Mouse (Mus musculus) neural tube, embryonic 13.5 days (tissue): ENCODE measurements around the gene Sebox. TPM values are rescaled to one million over a fixed set of nuclear protein-coding genes. Genes with fewer than 3 reads are reported as not detected.
A peak's percentile ranks its signal among the peaks of the same experiment; 100 is the strongest.

Source experiments
- ATAC-seq: fragments of 200-750 bp; cut with Nextera tagmentation; 2 replicates; pipeline ENCODE4 v1.8.0; 2017; ENCODE audit warnings: low read depth, mild to moderate bottlenecking, moderate TSS enrichment, moderate library complexity
- H3K27ac ChIP-seq: fragments of 300-500 bp; sonication (generic); replicated peaks from 2 replicates; pipeline ENCODE4 v1.5.1; 2015; ENCODE audit warnings: moderate library complexity, mild to moderate bottlenecking, inconsistent platforms
- H3K27me3 ChIP-seq: fragments of 300-500 bp; sonication (generic); 2 replicates; pipeline ENCODE4 v1.6.1; 2015; ENCODE audit warnings: mild to moderate bottlenecking, inconsistent platforms
- H3K36me3 ChIP-seq: fragments of 300-500 bp; sonication (generic); 2 replicates; pipeline ENCODE4 v1.6.1; 2015; ENCODE audit warnings: mild to moderate bottlenecking, inconsistent platforms
- H3K4me1 ChIP-seq: fragments of 300-500 bp; sonication (generic); replicated peaks from 2 replicates; pipeline ENCODE4 v1.6.1; 2015; ENCODE audit warnings: inconsistent platforms
- H3K4me2 ChIP-seq: fragments of 300-500 bp; sonication (generic); 2 replicates; pipeline ENCODE4 v1.6.1; 2015; ENCODE audit warnings: inconsistent platforms, mild to moderate bottlenecking, moderate library complexity
- H3K4me3 ChIP-seq: fragments of 300-500 bp; sonication (generic); 2 replicates; pipeline ENCODE4 v1.5.1; 2015; ENCODE audit warnings: mild to moderate bottlenecking, inconsistent platforms
- H3K9ac ChIP-seq: fragments of 300-500 bp; sonication (generic); 2 replicates; pipeline ENCODE4 v1.6.1; 2015; ENCODE audit warnings: moderate library complexity, mild to moderate bottlenecking, inconsistent platforms
- H3K9me3 ChIP-seq: fragments of 300-500 bp; sonication (generic); 2 replicates; pipeline ENCODE4 v1.6.1; 2016; ENCODE audit warnings: inconsistent platforms
- WGBS: fragments of 180-500 bp; shearing (Covaris S2); methylation state at CpG from one replicate; pipeline ENCODE4 v1.1.7; 2015; 5-methylcytosine and 5-hydroxymethylcytosine counted together
- polyA plus RNA-seq: library from polyadenylated mRNA; unstranded; fragments of >200 nt; fragmentation: Nextera tagmentation; extraction: Ambion mirVana; gene quantifications from 2 replicates; pipeline ENCODE4 v1.2.1, GENCODE M21; 2015

Gene Sebox
- polyA plus RNA-seq, result 0.15 TPM in 1 of 2 replicates, not detected in the other

DNA sequence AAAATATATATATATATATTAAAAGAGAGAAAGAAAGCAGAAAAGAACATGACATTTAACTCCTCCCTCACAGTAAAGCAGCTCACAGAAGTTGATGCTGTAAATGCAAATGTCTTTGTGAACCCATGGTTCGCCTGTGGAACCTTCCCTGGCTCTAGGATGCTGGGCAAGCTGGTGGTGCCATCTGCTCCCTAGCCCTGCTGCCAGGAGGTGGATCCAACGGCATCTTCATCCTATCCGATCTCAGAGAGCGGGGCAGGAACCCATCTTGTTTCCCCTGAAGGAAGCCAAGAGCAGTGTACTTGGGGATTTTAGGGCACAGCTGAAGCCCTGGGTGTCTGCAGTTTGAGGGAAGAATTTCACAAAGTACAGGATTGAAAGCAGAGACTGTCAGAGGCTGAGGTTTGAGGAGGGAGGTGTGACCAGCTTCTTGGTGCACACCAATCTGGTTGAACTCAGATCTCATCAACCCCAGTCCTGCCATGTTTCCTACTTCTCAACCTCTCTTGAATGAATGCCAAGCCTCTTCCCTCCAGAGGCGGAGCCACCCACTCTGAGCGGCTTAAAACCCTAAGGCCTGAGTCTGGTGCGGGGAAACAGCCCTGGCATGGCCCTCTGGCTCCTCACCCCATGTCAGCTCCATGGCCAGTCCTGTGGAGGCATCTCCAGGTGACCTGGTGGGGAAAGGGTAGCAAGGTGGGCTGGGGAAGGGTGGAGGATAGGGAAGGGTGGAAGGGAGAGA is at the start of gene Sebox:
Gene Sebox, plus strand, starts transcription at position 539 of the 742 bp plus-strand sequence.
- Histone ChIP-seq H3K4me3 (no peak within 1 kb of the TSS), H3K27me3 (peaks cover 17% of the 10 kb centered on the region), H3K9me3 (no peaks in the 10 kb centered on the region), H3K36me3 (peaks cover 31% of the 10 kb centered on the region), H3K9ac (0 out of 2 replicates have a peak within 1 kb of the TSS, but pooled peaks have one; percentile 8), H3K27ac (no peak within 1 kb of the TSS), H3K4me1 (peaks cover 4% of the 10 kb centered on the region), H3K4me2 (no peak within 1 kb of the TSS)
- ATAC-seq, result no peak
- 79% methylated on average over 7 of the region's 7 CpGs for WGBS

DNA sequence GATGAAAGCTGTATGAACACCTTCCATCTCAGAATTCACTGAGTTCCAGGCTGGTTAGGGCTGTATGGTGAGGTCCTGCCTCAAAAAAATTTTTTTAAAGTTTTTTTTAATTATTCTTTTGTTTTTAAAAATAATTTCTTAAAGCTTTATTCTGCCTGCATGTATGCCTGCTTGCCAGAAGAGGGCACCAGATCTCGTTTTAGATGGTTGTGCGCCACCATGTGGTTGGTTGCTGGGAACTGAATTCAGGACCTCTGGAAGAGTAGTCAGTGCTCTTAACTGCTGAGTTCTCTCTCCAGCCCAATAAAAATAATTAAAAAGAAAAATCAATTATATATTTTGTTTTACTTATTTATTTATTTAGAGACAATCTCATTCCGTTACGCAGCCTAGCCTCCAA is 49.6 kb upstream of the Sebox start:
- Histone ChIP-seq H3K9ac (no peak overlapping the region), H3K4me3 (no peak overlapping the region), H3K4me1 (no peaks in the 10 kb centered on the region), H3K27me3 (no peaks in the 10 kb centered on the region; the same call in 1 of the 2 replicates), H3K4me2 (no peak overlapping the region), H3K9me3 (no peaks in the 10 kb centered on the region), H3K27ac (no peak overlapping the region), H3K36me3 (no peaks in the 10 kb centered on the region)
- no peak for ATAC-seq
- WGBS, result 11% methylated on average over 4 of the region's 4 CpGs

DNA sequence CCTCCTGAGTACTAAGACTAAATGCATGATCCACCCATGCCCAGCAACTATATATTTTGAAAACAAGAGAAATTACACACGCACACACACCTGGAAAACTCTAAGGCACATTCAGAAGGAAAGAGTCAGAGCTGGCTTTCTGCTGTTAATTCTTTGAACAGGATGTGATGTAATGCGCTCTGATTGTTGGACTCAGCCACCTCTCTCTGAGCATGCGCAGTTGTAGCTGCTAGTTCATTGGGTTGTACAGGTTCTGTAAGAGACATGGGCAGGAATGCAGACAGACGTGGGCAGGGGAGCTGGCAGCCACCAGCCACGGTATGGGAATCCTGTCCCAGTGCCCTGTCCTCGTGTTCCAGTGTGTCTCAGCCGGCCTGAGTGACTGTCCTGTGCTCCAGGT is 49.0 kb upstream of the Sebox start:
- 73% methylated on average over 7 of the region's 7 CpGs for WGBS

DNA sequence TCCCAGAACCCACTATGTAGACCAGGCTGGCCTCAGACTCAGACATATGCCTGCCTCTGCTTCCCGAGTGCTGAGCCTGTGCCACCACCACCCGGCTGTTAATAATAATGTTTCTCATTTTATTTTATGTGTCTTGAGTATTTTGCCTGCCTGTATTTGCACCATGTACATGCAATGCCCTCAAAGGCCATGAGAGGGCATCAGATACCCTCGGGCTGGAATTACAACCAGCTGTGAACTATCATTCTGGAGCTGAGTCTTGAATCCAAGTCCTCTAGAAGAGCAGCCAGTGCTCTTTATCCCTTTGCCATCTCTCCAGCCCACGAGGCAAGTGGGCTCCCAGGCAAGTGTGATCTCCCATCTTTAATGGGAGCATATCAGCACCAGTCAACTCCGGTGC is 47.9 kb upstream of the Sebox start:
- Histone ChIP-seq H3K4me3 (no peak overlapping the region), H3K4me1 (no peaks in the 10 kb centered on the region), H3K36me3 (no peaks in the 10 kb centered on the region), H3K9me3 (no peaks in the 10 kb centered on the region), H3K9ac (no peak overlapping the region), H3K4me2 (no peak overlapping the region), H3K27ac (no peak overlapping the region), H3K27me3 (no peaks in the 10 kb centered on the region; the same call in 1 of the 2 replicates)
- 52% methylated on average over 5 of the region's 5 CpGs for WGBS
- ATAC-seq, result no peak

More for the DNA sequence above, 49.0 kb upstream of the Sebox start:
- no peak for ATAC-seq
- Histone ChIP-seq H3K27ac (no peak overlapping the region), H3K4me2 (no peak overlapping the region), H3K9ac (no peak overlapping the region), H3K4me1 (no peaks in the 10 kb centered on the region), H3K27me3 (no peaks in the 10 kb centered on the region; the same call in 1 of the 2 replicates), H3K36me3 (no peaks in the 10 kb centered on the region), H3K4me3 (no peak overlapping the region), H3K9me3 (no peaks in the 10 kb centered on the region)

DNA sequence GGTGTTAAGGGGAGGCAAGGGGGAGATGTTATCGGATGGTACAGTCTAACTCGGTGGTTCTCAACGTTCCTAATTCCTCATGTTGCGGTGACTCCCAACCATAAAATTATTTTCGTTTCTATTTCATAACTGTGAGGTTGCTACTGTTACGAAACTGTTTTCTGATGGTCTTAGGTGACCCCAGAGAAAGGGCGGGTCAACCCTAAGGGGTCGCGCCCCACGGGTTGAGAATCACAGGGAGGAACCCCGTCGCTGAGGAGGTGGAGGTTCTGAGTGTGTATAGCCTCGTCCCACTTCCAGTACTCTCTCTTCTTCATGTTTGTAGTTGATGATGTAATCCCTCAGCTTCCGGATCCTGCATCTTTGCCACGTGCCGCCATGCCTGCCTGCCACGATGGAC is 44.5 kb upstream of the Sebox start:
- Histone ChIP-seq H3K4me2 (no peak overlapping the region), H3K4me3 (no peak overlapping the region), H3K9me3 (no peaks in the 10 kb centered on the region), H3K4me1 (no peaks in the 10 kb centered on the region), H3K27me3 (no peaks in the 10 kb centered on the region), H3K9ac (no peak overlapping the region), H3K36me3 (no peaks in the 10 kb centered on the region), H3K27ac (no peak overlapping the region)
- ATAC-seq, result no peak
- 82% methylated on average over 17 of the region's 17 CpGs for WGBS

DNA sequence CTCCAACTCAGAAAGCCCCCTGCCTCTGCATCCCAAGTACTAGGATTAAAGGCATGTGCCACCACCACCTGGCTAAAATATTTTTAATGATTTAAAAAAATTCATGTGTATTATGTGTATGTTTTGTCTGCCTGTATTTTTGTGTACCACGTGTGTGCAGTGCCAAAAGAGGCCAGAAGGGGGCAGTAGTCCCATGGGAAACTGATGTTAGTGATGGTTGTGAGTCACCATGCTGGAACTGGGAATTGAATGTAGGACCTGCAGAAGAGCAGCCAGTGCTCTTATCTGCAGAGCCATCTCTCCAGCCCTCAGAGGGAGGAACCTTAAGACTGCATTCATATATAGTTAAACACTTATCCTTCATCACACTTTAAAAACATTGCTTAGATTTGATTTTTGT is 41.4 kb upstream of the Sebox start:
- 64% methylated on average over 1 of the region's 1 CpGs for WGBS
- ATAC-seq, result no peak
- Histone ChIP-seq H3K27ac (no peak overlapping the region), H3K9ac (no peak overlapping the region), H3K27me3 (no peaks in the 10 kb centered on the region), H3K4me3 (no peak overlapping the region), H3K9me3 (no peaks in the 10 kb centered on the region), H3K36me3 (no peaks in the 10 kb centered on the region), H3K4me1 (peaks cover 15% of the 10 kb centered on the region), H3K4me2 (no peak overlapping the region)

DNA sequence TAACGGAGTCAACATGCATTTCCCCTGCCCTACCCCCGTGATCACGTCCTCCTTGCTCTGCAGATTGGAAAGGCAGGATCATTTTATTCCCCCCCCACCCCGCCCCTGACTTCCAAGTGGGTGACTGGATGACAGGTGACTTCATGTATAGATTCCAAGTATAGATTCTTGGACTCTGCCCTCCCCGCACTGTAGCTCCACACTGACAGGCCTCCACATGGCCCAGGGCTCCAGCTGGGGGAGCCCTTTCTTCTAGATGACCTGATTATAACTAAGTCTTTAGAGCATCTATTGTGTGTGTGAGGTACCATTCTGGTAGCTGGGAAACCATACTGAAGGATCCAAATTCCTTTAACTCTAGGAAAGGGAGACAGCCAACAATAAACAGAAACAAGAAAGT is 40.6 kb upstream of the Sebox start:
- H3K9ac ChIP-seq, result no peak overlapping the region
- no peaks in the 10 kb centered on the region for H3K27me3 ChIP-seq
- no peaks in the 10 kb centered on the region for H3K36me3 ChIP-seq
- H3K4me1 ChIP-seq, result peaks cover 16% of the 10 kb centered on the region
- ATAC-seq, result no peak
- no peaks in the 10 kb centered on the region for H3K9me3 ChIP-seq
- H3K4me3 ChIP-seq, result no peak overlapping the region
- no peak overlapping the region for H3K4me2 ChIP-seq
- H3K27ac ChIP-seq, result no peak overlapping the region
- 83% methylated on average over 5 of the region's 5 CpGs for WGBS

DNA sequence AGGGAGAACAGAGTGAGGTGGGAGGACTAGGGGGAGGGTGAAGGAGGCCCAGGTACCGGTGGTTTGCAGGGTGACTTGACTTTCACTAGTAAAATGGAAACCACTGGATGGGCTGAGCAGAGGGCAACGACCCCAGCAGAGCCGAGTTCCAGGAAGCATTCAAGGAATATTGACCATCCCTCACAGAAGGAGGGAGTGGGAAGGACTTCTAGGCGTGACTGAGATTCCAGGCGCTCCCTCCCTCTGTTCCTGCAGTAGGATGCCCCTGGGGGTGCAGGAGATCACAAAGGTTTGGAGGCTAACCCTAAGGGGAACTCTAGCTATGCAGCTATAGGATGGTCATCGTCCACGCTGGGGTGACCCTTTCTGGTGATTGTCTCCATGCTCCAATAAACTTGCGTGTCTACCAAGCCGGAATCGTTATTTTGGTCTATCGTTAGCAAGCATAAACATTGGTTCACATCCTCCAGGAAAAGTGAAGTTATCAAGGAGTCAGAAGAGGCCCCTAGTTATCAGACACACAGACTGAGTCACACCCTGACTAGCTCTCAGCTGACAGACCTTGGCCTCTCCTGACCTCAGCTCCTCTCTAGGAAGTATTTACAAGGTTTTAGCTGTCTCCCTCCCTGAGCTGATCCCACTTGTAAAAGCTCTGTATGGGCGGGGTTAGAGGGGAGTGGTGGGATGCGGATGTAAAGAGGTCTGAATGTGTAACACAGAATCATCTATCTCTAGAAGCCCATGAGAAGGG is 39.8 kb upstream of the Sebox start:
- ATAC-seq, result no peak
- no peaks in the 10 kb centered on the region for H3K9me3 ChIP-seq
- peaks cover 16% of the 10 kb centered on the region for H3K4me1 ChIP-seq
- no peaks in the 10 kb centered on the region for H3K27me3 ChIP-seq
- H3K9ac ChIP-seq, result no peak overlapping the region
- no peak overlapping the region for H3K27ac ChIP-seq
- H3K4me2 ChIP-seq, result no peak overlapping the region
- no peaks in the 10 kb centered on the region for H3K36me3 ChIP-seq
- WGBS, result 67% methylated on average over 13 of the region's 13 CpGs
- H3K4me3 ChIP-seq, result no peak overlapping the region

DNA sequence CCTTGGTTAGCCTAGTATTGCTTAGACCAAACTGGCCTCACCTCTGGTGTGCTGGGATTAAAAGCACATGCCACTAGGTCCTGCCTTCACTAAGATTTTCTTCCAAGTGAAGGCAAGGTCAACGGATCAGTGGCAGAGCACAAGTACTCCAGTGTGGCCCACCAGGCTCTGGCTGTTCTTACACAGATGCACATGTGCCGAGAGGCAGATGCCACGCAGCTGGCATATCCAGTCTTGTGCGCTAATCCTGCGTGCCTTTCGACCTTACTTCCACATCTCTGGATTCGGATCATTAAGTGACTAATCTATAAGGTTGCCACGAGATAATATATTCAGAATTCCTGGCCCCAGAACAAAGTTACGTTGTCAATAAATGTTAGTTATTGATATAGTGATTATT is 38.1 kb upstream of the Sebox start:
- no peaks in the 10 kb centered on the region for H3K27me3 ChIP-seq
- peak overlapping the region; percentile 66 for H3K4me3 ChIP-seq
- H3K9me3 ChIP-seq, result no peaks in the 10 kb centered on the region
- no peaks in the 10 kb centered on the region for H3K36me3 ChIP-seq
- 31% methylated on average over 9 of the region's 9 CpGs for WGBS
- H3K4me1 ChIP-seq, result peaks cover 16% of the 10 kb centered on the region
- peak; percentile 49 for ATAC-seq
- peak overlapping the region; percentile 73 for H3K4me2 ChIP-seq
- H3K27ac ChIP-seq, result peak overlapping the region; percentile 91
- peak overlapping the region; percentile 87 for H3K9ac ChIP-seq

DNA sequence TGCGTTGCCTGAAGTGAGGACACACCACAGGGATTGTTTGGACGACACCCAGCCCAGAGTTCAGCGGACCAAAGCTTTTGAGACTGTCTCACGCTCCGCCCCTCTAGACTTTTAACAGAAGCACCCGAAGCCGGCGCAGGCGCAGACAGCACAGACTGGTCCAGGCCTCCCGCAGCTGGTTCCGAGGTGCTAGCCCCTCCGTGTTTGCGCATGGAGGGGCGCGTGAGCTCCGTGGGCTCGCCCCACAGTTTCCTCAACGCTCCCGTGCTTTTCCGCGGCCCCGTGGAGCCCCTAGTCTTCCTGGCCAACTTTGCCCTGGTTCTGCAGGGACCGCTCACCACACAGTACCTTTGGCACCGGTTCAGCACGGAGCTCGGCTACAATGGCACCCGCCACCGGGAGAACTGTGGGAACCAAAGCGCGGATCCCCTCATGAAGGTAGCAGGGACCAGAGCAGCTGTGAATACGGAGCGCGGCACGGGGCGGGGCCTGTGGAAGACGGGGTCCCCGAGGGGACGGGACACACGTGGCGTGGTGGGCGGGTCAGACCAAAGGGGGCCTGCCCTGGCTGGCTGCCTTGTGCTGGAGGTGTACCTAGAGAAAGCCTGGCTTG is 37.6 kb upstream of the Sebox start, which contains the start of gene Slc46a1:
Gene Slc46a1, plus strand, starts transcription at position 130 of the 613 bp plus-strand sequence.
- H3K4me1 ChIP-seq, result peaks cover 16% of the 10 kb centered on the region
- ATAC-seq, result peak; percentile 93
- H3K4me2 ChIP-seq, result peak within 1 kb of the TSS; percentile 73
- no peaks in the 10 kb centered on the region for H3K36me3 ChIP-seq
- peak within 1 kb of the TSS; percentile 87 for H3K9ac ChIP-seq
- H3K27me3 ChIP-seq, result no peaks in the 10 kb centered on the region
- peak within 1 kb of the TSS; percentile 66 for H3K4me3 ChIP-seq
- peak within 1 kb of the TSS; percentile 91 for H3K27ac ChIP-seq
- WGBS, result under 1% methylated on average over 41 of the region's 41 CpGs
- no peaks in the 10 kb centered on the region for H3K9me3 ChIP-seq

DNA sequence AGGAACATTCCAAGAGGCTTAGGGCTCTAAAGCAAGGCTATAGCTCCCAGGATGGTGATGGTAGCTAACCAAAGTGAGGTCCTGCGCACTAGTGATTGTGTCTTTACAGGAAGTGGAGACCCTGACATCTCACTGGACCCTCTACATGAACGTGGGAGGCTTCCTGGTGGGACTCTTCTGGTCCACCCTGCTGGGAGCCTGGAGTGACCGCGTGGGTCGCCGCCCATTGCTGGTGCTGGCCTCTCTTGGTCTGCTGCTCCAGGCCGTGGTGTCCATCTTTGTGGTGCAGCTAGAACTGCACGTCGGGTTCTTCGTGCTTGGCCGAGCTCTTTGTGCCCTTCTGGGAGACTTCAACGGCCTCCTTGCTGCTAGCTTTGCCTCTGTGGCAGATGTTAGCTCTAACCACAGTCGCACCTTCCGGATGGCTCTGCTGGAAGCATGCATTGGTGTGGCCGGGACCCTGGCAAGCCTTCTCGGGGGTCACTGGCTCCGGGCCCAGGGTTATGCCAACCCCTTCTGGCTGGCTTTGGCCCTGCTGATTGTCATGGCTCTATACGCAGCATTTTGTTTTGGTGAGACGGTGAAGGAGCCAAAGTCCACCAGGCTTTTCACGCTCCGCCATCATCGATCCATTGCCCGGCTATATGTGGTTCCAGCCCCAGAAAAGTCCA is 36.9 kb upstream of the Sebox start:
- 59% methylated on average over 23 of the region's 23 CpGs for WGBS
- ATAC-seq, result peak; percentile 30
- H3K9ac ChIP-seq, result peak overlapping the region; percentile 87
- peaks cover 16% of the 10 kb centered on the region for H3K4me1 ChIP-seq
- no peaks in the 10 kb centered on the region for H3K9me3 ChIP-seq
- H3K27ac ChIP-seq, result peak overlapping the region; percentile 91
- peak overlapping the region; percentile 66 for H3K4me3 ChIP-seq
- H3K4me2 ChIP-seq, result peak overlapping the region; percentile 73
- no peaks in the 10 kb centered on the region for H3K27me3 ChIP-seq
- H3K36me3 ChIP-seq, result 0 out of 2 replicates have a peak, but pooled peaks cover 6% of the 10 kb centered on the region
